Mouse (Mus musculus) bone marrow, adult 2 months (tissue): ENCODE results near the gene Taok3.

Source experiments
- CTCF ChIP-seq: fragments of 200-500 bp; IDR thresholded peaks from 2 replicates; pipeline ENCODE4 v1.5.1; 2011; ENCODE audit warnings: low read length, control low read depth; ENCODE audit not compliant: control insufficient read depth, insufficient read depth
- POLR2A ChIP-seq: fragments of 200-500 bp; IDR thresholded peaks from 2 replicates; pipeline ENCODE4 v1.6.1; 2011; ENCODE audit warnings: low read depth, mild to moderate bottlenecking, control low read depth, low read length, borderline replicate concordance; ENCODE audit not compliant: control insufficient read depth

GRCm38 (mm10) chr5:117117241-117117640, 2.7 kb upstream of the Taok3 start:
- TF ChIP-seq CTCF (no peak), POLR2A (no peak)
